Mouse (Mus musculus) stomach, embryonic 15.5 days (tissue): Measurements from ENCODE around the gene Olfr31. TPM values are rescaled to one million over a fixed set of nuclear protein-coding genes. Genes with fewer than 3 reads are reported as not detected.

ENCODE experiments used
- polyA plus RNA-seq: library from polyadenylated mRNA; unstranded; fragments of >200 nt; fragmentation: Nextera tagmentation; extraction: Ambion mirVana; gene quantifications from 2 replicates; pipeline ENCODE4 v1.2.1, GENCODE M21; 2015

The Olfr31 gene
- polyA plus RNA-seq, 1 experiment from 2014 or later: not detected

Other genes with a start within 250 kb of the Olfr31 start
- gene Psmd6, start 201.8 kb upstream of the Olfr31 start, polyA plus RNA-seq: 222 and 230 TPM in 2 replicates
- gene Olfr720, start 136.0 kb upstream of the Olfr31 start, polyA plus RNA-seq: not detected in 2 replicates
- gene Il3ra, start 23.4 kb downstream of the Olfr31 start, polyA plus RNA-seq: 5.9 and 8.0 TPM in 2 replicates
- gene Olfr721-ps1, start 78.5 kb downstream of the Olfr31 start, polyA plus RNA-seq: not detected in 2 replicates